Comparison of ENCODE assay signal across 9 mouse cellular contexts in genomic region chr19:4441090-4441591, GRCm38 (mm10). TPM values are rescaled to one million over a fixed set of nuclear protein-coding genes. Genes with fewer than 3 reads are reported as not detected.
DNase-seq lines count a peak whose midpoint lies in the region; ATAC-seq and TF ChIP-seq lines count a peak whose summit lies in the region.
"Had no signal": no experiment of that assay in that cellular context is flagged by ENCODE, and none has a peak within 500 bp of the region (broad histone marks: within the 10 kb centered on the region; RNA-seq: fewer than 3 reads in every experiment).

No protein-coding gene starts in this region.

- no peak overlapping the region for H3K4me2 ChIP-seq in forebrain, postnatal 0 days (ENCODE audit: low read depth)
- no peak overlapping the region for H3K4me2 ChIP-seq in forebrain, embryonic 15.5 days (replicated peaks)
- H3K4me2 ChIP-seq in lung, postnatal 0 days (replicated peaks; ENCODE audit: low read depth, low read length): no peak overlapping the region
- peak overlapping the region; percentile 69 for H3K4me2 ChIP-seq in stomach, embryonic 16.5 days (ENCODE audit: low read depth, low read length)

- DNase-seq in forebrain, postnatal 0 days: peak; percentile 57
- DNase-seq in A20 (ENCODE audit: low read depth, low spot score): peak; percentile 79
- peak; percentile 76 for DNase-seq in kidney, adult 9 months
- DNase-seq in lung, postnatal 0 days (ENCODE audit: low spot score): peak; percentile 61

- no peak for ATAC-seq in forebrain, postnatal 0 days
- ATAC-seq in forebrain, embryonic 15.5 days (replicated peaks): no peak
- ATAC-seq in lung, postnatal 0 days: peak; percentile 23
- peak; percentile 19; the same call in 1 of the 2 replicates for ATAC-seq in stomach, embryonic 16.5 days (ENCODE audit: insufficient read depth, low FRiP score)

- no peak for TF ChIP-seq POLR2A in bone marrow, adult 2 months (IDR thresholded peaks at IDR 0.05; ENCODE audit: borderline replicate concordance, control insufficient read depth, low read depth, low read length)
- no peak for TF ChIP-seq POLR2A in embryonic fibroblast, embryonic 13.5 days (IDR thresholded peaks at IDR 0.05; ENCODE audit: low read depth, low read length)

- no peak overlapping the region for H3K9ac ChIP-seq in forebrain, postnatal 0 days
- H3K9ac ChIP-seq in forebrain, embryonic 15.5 days (replicated peaks): no peak overlapping the region
- no peak overlapping the region for H3K9ac ChIP-seq in lung, postnatal 0 days (replicated peaks; ENCODE audit: low read depth)
- no peak overlapping the region for H3K9ac ChIP-seq in stomach, embryonic 16.5 days (ENCODE audit: low read length)

- no peak overlapping the region for H3K27ac ChIP-seq in forebrain, postnatal 0 days (ENCODE audit: low read depth, low read length)
- no peak overlapping the region for H3K27ac ChIP-seq in forebrain, embryonic 15.5 days (replicated peaks)
- no peak overlapping the region for H3K27ac ChIP-seq in bone marrow, adult 2 months (ENCODE audit: control insufficient read depth, insufficient read depth, low read depth, low read length, poor library complexity)
- peak overlapping the region; percentile 63 for H3K27ac ChIP-seq in embryonic fibroblast, embryonic 13.5 days (ENCODE audit: insufficient read depth, low read length)
- peak overlapping the region; percentile 68 for H3K27ac ChIP-seq in lung, postnatal 0 days (ENCODE audit: low read length)
- peak overlapping the region; percentile 60 for H3K27ac ChIP-seq in stomach, embryonic 16.5 days (ENCODE audit: low read length)

- TF ChIP-seq EP300 in lung, postnatal 0 days (IDR thresholded peaks at IDR 0.05): no peak

- peaks cover 9% of the 10 kb centered on the region; the same call in 1 of the 2 replicates for H3K27me3 ChIP-seq in forebrain, postnatal 0 days (ENCODE audit: insufficient read depth, low read length)
- peaks cover 10% of the 10 kb centered on the region; the same call in 1 of the 2 replicates for H3K27me3 ChIP-seq in forebrain, embryonic 15.5 days
- H3K27me3 ChIP-seq in lung, postnatal 0 days (replicated peaks; ENCODE audit: insufficient read depth, low read length): no peaks in the 10 kb centered on the region
- H3K27me3 ChIP-seq in stomach, embryonic 16.5 days (ENCODE audit: control insufficient read depth, insufficient read depth, low read length): no peaks in the 10 kb centered on the region

- H3K36me3 ChIP-seq in forebrain, postnatal 0 days (ENCODE audit: insufficient read depth): no peaks in the 10 kb centered on the region
- no peaks in the 10 kb centered on the region for H3K36me3 ChIP-seq in forebrain, embryonic 15.5 days
- no peaks in the 10 kb centered on the region for H3K36me3 ChIP-seq in lung, postnatal 0 days (ENCODE audit: insufficient read depth, low read length)
- no peaks in the 10 kb centered on the region for H3K36me3 ChIP-seq in stomach, embryonic 16.5 days (ENCODE audit: control insufficient read depth, insufficient read depth, low read length)

- WGBS in forebrain, postnatal 0 days: 21% methylated on average over 6 of the region's 6 CpGs
- WGBS in forebrain, embryonic 15.5 days: 18% methylated on average over 6 of the region's 6 CpGs
- WGBS in bone marrow, adult 2 months: 9% methylated on average over 6 of the region's 6 CpGs
- WGBS in lung, postnatal 0 days: 30% methylated on average over 6 of the region's 6 CpGs
- 30% methylated on average over 6 of the region's 6 CpGs for whole genome bisulfite sequencing in stomach, embryonic 16.5 days

- H3K9me3 ChIP-seq in forebrain, postnatal 0 days (ENCODE audit: low read length): no peaks in the 10 kb centered on the region
- H3K9me3 ChIP-seq in forebrain, embryonic 15.5 days: no peaks in the 10 kb centered on the region
- H3K9me3 ChIP-seq in lung, postnatal 0 days (ENCODE audit: low read length): no peaks in the 10 kb centered on the region
- no peaks in the 10 kb centered on the region for H3K9me3 ChIP-seq in stomach, embryonic 16.5 days (replicated peaks; ENCODE audit: control insufficient read depth, low read length)

- no peak overlapping the region for H3K4me3 ChIP-seq in forebrain, postnatal 0 days (ENCODE audit: low read depth, low read length)
- H3K4me3 ChIP-seq in forebrain, embryonic 15.5 days: no peak overlapping the region
- no peak overlapping the region for H3K4me3 ChIP-seq in bone marrow, adult 2 months (replicated peaks; ENCODE audit: control insufficient read depth, low read depth, low read length)
- H3K4me3 ChIP-seq in embryonic fibroblast, embryonic 13.5 days (ENCODE audit: insufficient read depth, low read length): no peak overlapping the region
- H3K4me3 ChIP-seq in lung, postnatal 0 days (ENCODE audit: low read depth, low read length): no peak overlapping the region
- no peak overlapping the region for H3K4me3 ChIP-seq in stomach, embryonic 16.5 days (replicated peaks; ENCODE audit: low read length)

- H3K4me1 ChIP-seq in forebrain, postnatal 0 days (ENCODE audit: insufficient read depth): no peaks in the 10 kb centered on the region
- peaks cover 15% of the 10 kb centered on the region for H3K4me1 ChIP-seq in forebrain, embryonic 15.5 days
- peaks cover 2% of the 10 kb centered on the region; the same call in 1 of the 2 replicates for H3K4me1 ChIP-seq in bone marrow, adult 2 months (ENCODE audit: control insufficient read depth, insufficient read depth, low read length)
- H3K4me1 ChIP-seq in embryonic fibroblast, embryonic 13.5 days (ENCODE audit: control insufficient read depth, insufficient read depth, low read length): peaks cover 4% of the 10 kb centered on the region; the same call in 1 of the 2 replicates
- H3K4me1 ChIP-seq in lung, postnatal 0 days (ENCODE audit: insufficient read depth, low read depth, low read length): peaks cover 17% of the 10 kb centered on the region
- peaks cover 33% of the 10 kb centered on the region for H3K4me1 ChIP-seq in stomach, embryonic 16.5 days (ENCODE audit: control insufficient read depth, insufficient read depth, low read length)

- peak; percentile 77 for TF ChIP-seq CTCF in forebrain, postnatal 0 days (IDR thresholded peaks at IDR 0.05; ENCODE audit: low read depth)
- TF ChIP-seq CTCF in bone marrow, adult 2 months (IDR thresholded peaks at IDR 0.05; ENCODE audit: control insufficient read depth, insufficient read depth, low read length): peak; percentile 36
- no peak for TF ChIP-seq CTCF in embryonic fibroblast, embryonic 13.5 days (IDR thresholded peaks at IDR 0.05; ENCODE audit: borderline replicate concordance, insufficient read depth, low read length)
- peak; percentile 83 for TF ChIP-seq CTCF in lung, postnatal 0 days (IDR thresholded peaks at IDR 0.05)

RNA-seq across cellular contexts. Expression of gene Rhod, which starts 1.9 kb away (rescaled TPM):
- total RNA-seq in forebrain, postnatal 0 days (2014; rRNA removed): 3.6 and 5.2 TPM in 2 replicates
- polyA plus RNA-seq in forebrain, postnatal 0 days (2015; fragmentation: Nextera tagmentation; extraction: Ambion mirVana): 4.3 and 4.7 TPM in 2 replicates
- 5.1 and 5.6 TPM in 2 replicates for polyA plus RNA-seq in forebrain, embryonic 15.5 days (2015; fragmentation: Nextera tagmentation; extraction: Ambion mirVana)
- polyA plus RNA-seq in bone marrow, adult 2 months (2011; ENCODE audit: insufficient read depth, insufficient read length, low replicate concordance, missing spikeins): 0.86 and 1.3 TPM in 2 replicates
- 24.1 and 29.2 TPM in 2 replicates for polyA plus RNA-seq in embryonic fibroblast, embryonic 13.5 days (2011; ENCODE audit: insufficient read length, low read depth, missing spikeins)
- polyA plus RNA-seq in lung, postnatal 0 days (2015; fragmentation: Nextera tagmentation; extraction: Ambion mirVana): 25.0 and 25.1 TPM in 2 replicates
- polyA plus RNA-seq in stomach, embryonic 16.5 days (2015; fragmentation: Nextera tagmentation; extraction: Ambion mirVana): 24.3 and 36.4 TPM in 2 replicates

RNA-seq across cellular contexts. Expression of gene Syt12, which starts 36.1 kb away (rescaled TPM):
- total RNA-seq in forebrain, postnatal 0 days (2014; rRNA removed): 8.2 and 13.0 TPM in 2 replicates
- 2.9 and 3.3 TPM in 2 replicates for polyA plus RNA-seq in forebrain, postnatal 0 days (2015; fragmentation: Nextera tagmentation; extraction: Ambion mirVana)
- 1.5 and 1.8 TPM in 2 replicates for polyA plus RNA-seq in forebrain, embryonic 15.5 days (2015; fragmentation: Nextera tagmentation; extraction: Ambion mirVana)
- polyA plus RNA-seq in bone marrow, adult 2 months (2011; ENCODE audit: insufficient read depth, insufficient read length, low replicate concordance, missing spikeins): not detected in 2 replicates
- 1.4 and 1.9 TPM in 2 replicates for polyA plus RNA-seq in embryonic fibroblast, embryonic 13.5 days (2011; ENCODE audit: insufficient read length, low read depth, missing spikeins)
- polyA plus RNA-seq in lung, postnatal 0 days (2015; fragmentation: Nextera tagmentation; extraction: Ambion mirVana): 1.0 and 1.3 TPM in 2 replicates
- polyA plus RNA-seq in stomach, embryonic 16.5 days (2015; fragmentation: Nextera tagmentation; extraction: Ambion mirVana): 0.75 and 0.96 TPM in 2 replicates

RNA-seq across cellular contexts. Expression of gene Kdm2a, which starts 43.1 kb away (rescaled TPM):
- 55.0 and 71.7 TPM in 2 replicates for total RNA-seq in forebrain, postnatal 0 days (2014; rRNA removed)
- polyA plus RNA-seq in forebrain, postnatal 0 days (2015; fragmentation: Nextera tagmentation; extraction: Ambion mirVana): 13.1 and 19.5 TPM in 2 replicates
- 40.3 and 43.3 TPM in 2 replicates for polyA plus RNA-seq in forebrain, embryonic 15.5 days (2015; fragmentation: Nextera tagmentation; extraction: Ambion mirVana)
- 29.2 and 38.9 TPM in 2 replicates for polyA plus RNA-seq in bone marrow, adult 2 months (2011; ENCODE audit: insufficient read depth, insufficient read length, low replicate concordance, missing spikeins)
- polyA plus RNA-seq in embryonic fibroblast, embryonic 13.5 days (2011; ENCODE audit: insufficient read length, low read depth, missing spikeins): 78.1 and 90.4 TPM in 2 replicates
- polyA plus RNA-seq in lung, postnatal 0 days (2015; fragmentation: Nextera tagmentation; extraction: Ambion mirVana): 16.5 and 18.5 TPM in 2 replicates
- 35.9 and 37.0 TPM in 2 replicates for polyA plus RNA-seq in stomach, embryonic 16.5 days (2015; fragmentation: Nextera tagmentation; extraction: Ambion mirVana)

RNA-seq across cellular contexts. Expression of gene 2010003K11Rik, which starts 57.2 kb away (rescaled TPM):
- total RNA-seq in forebrain, postnatal 0 days (2014; rRNA removed): not detected in 2 replicates
- 0.13 TPM in 1 of 2 replicates, not detected in the other for polyA plus RNA-seq in forebrain, postnatal 0 days (2015; fragmentation: Nextera tagmentation; extraction: Ambion mirVana)
- polyA plus RNA-seq in forebrain, embryonic 15.5 days (2015; fragmentation: Nextera tagmentation; extraction: Ambion mirVana): not detected in 2 replicates
- not detected in 2 replicates for polyA plus RNA-seq in bone marrow, adult 2 months (2011; ENCODE audit: insufficient read depth, insufficient read length, low replicate concordance, missing spikeins)
- not detected in 2 replicates for polyA plus RNA-seq in embryonic fibroblast, embryonic 13.5 days (2011; ENCODE audit: insufficient read length, low read depth, missing spikeins)
- 0.12 and 0.20 TPM in 2 replicates for polyA plus RNA-seq in lung, postnatal 0 days (2015; fragmentation: Nextera tagmentation; extraction: Ambion mirVana)
- polyA plus RNA-seq in stomach, embryonic 16.5 days (2015; fragmentation: Nextera tagmentation; extraction: Ambion mirVana): 1.8 and 2.5 TPM in 2 replicates
- polyA plus RNA-seq: limb, embryonic 14.5 days had no signal

Comparison
In these comparisons a context has a peak if more than half of its experiments do, and no peak if none do; other contexts are left out.
1. ATAC-seq: peak in lung, postnatal 0 days (single experiment) and stomach, embryonic 16.5 days (single experiment); none in forebrain, postnatal 0 days (single experiment) and forebrain, embryonic 15.5 days (single experiment).
2. H3K27ac ChIP-seq: peak in embryonic fibroblast, embryonic 13.5 days (single experiment), lung, postnatal 0 days (single experiment) and stomach, embryonic 16.5 days (single experiment); none in forebrain, postnatal 0 days (single experiment), forebrain, embryonic 15.5 days (single experiment) and bone marrow, adult 2 months (single experiment).
3. Peak in every context shown above with its lines, with median percentiles within 50 percentile points of each other: DNase-seq.